Mouse (Mus musculus): ENCODE results near the gene Cnp. TPM values are rescaled to one million over a fixed set of nuclear protein-coding genes. Genes with fewer than 3 reads are reported as not detected.

Cnp gene
- 97.4 and 120 TPM in 2 replicates for polyA plus RNA-seq (2012; rRNA removed)

GRCm38 (mm10) chr11:100574708-100575483 is at the start of gene Cnp:
Cnp (plus strand) TSS chr11:100574904.
- Histone ChIP-seq H3K27me3 (ENCODE audit: control insufficient read depth, insufficient read depth, low read length) (no peaks in the 10 kb centered on the region), H3K36me3 (ENCODE audit: control insufficient read depth, insufficient read depth, low read length) (peaks cover 20% of the 10 kb centered on the region), H3K4me3 (ENCODE audit: extremely low read depth, insufficient read depth, insufficient read length) (peak within 1 kb of the TSS; percentile 96), H3K4me1 (ENCODE audit: control insufficient read depth, insufficient read depth, insufficient read length) (peaks cover 39% of the 10 kb centered on the region), H3K27ac (ENCODE audit: insufficient read depth, low read length) (peak within 1 kb of the TSS; percentile 99)
- under 1% methylated on average over 47 of the region's 47 CpGs for WGBS
- DNase-seq (ENCODE audit: low read depth in 1 of 2, low spot score in 2 of 2), result peak; percentile 69 to 89
- TF ChIP-seq POLR2A (IDR thresholded peaks at IDR 0.05; ENCODE audit: low read depth, low read length), result peak; percentile 86
- TF ChIP-seq CTCF (IDR thresholded peaks at IDR 0.05; ENCODE audit: extremely low read depth, insufficient read depth, insufficient read length, insufficient replicate concordance), result no peak

DNA sequence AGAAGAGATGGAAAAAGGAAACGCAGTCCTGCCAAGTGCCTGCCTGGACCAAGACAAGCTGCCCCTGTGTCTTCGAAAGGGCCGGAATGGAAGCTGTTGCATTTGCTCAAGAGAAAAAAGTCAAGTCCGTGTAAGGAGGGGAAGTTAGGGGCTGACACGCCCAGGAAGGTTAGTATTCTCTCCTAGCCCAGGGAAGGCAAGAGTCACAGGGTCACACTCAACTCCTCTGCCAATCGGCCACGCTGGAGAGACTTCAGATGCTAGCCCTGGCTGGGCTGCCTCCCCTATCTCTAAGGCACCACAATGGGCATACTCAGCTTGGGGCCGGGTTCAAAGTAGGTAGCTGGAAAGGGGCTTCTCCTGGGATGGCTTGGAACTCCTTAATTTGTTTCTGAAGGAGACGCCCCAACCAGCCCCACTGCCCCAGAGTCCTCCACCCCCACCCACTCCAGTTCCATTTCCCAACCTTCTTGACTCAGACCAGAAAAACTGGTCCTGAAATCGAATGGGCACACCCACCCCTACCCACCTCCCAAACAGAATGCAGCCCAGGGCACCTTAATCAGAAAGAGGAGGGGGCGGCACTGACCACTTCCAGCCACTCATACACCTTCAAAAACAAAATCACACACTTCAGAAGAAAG is 49.6 kb upstream of the Cnp start:
- H3K27me3 ChIP-seq (ENCODE audit: control insufficient read depth, insufficient read depth, low read length), result no peaks in the 10 kb centered on the region
- no peak overlapping the region for H3K27ac ChIP-seq (ENCODE audit: insufficient read depth, low read length)
- TF ChIP-seq CTCF (IDR thresholded peaks at IDR 0.05; ENCODE audit: extremely low read depth, insufficient read depth, insufficient read length, insufficient replicate concordance) (no peak), POLR2A (IDR thresholded peaks at IDR 0.05; ENCODE audit: low read depth, low read length) (no peak)
- no peak for DNase-seq (ENCODE audit: low read depth in 1 of 2, low spot score in 2 of 2)
- H3K36me3 ChIP-seq (ENCODE audit: control insufficient read depth, insufficient read depth, low read length), result peaks cover 21% of the 10 kb centered on the region
- WGBS, result 61% methylated on average over 11 of the region's 11 CpGs
- peaks cover 3% of the 10 kb centered on the region; the same call in 1 of the 2 replicates for H3K4me1 ChIP-seq (ENCODE audit: control insufficient read depth, insufficient read depth, insufficient read length)
- H3K4me3 ChIP-seq (ENCODE audit: extremely low read depth, insufficient read depth, insufficient read length), result no peak overlapping the region

DNA sequence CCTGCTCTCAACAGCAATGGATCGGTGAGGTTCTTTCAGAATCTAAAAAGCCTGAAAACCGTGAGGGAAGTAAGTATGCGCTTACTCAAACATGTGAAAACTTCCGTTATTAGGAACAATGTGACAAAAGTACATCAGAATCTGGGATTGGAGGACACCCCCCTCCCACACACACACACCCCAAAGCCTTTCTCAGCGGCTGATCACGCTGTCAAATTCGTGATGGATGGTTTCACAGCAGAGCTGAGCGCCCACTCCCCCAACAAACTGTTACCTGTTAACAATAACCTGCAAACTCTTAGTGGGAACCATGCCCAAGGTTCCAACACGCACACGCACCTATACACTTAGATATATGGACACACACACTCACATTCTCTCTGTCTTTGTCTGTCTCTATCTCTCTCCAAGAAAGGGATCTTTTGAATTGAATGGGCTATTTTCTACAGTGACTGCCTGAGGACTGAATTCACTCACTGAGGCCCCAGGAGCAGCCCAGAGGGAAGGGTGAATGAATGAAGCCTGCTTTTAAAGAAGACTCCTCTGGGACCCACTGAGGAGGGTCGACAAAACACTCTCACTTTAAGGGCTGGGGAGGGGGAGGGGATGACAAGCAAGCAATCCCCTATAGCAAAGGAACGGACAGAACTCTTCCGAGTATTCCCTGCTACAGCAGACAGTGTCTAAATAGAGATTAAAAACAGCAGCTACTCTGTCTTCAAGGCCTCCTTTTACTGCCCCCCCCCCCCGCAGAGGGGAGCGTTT is 48.5 kb upstream of the Cnp start:
- Histone ChIP-seq H3K4me1 (ENCODE audit: control insufficient read depth, insufficient read depth, insufficient read length) (peaks cover 3% of the 10 kb centered on the region; the same call in 1 of the 2 replicates), H3K36me3 (ENCODE audit: control insufficient read depth, insufficient read depth, low read length) (peaks cover 16% of the 10 kb centered on the region), H3K4me3 (ENCODE audit: extremely low read depth, insufficient read depth, insufficient read length) (no peak overlapping the region), H3K27me3 (ENCODE audit: control insufficient read depth, insufficient read depth, low read length) (no peaks in the 10 kb centered on the region), H3K27ac (ENCODE audit: insufficient read depth, low read length) (no peak overlapping the region)
- TF ChIP-seq POLR2A (IDR thresholded peaks at IDR 0.05; ENCODE audit: low read depth, low read length) (no peak), CTCF (IDR thresholded peaks at IDR 0.05; ENCODE audit: extremely low read depth, insufficient read depth, insufficient read length, insufficient replicate concordance) (no peak)
- WGBS, result 66% methylated on average over 15 of the region's 15 CpGs
- no peak for DNase-seq (ENCODE audit: low read depth in 1 of 2, low spot score in 2 of 2)

GRCm38 (mm10) chr11:100527066-100527457 is 47.6 kb upstream of the Cnp start:
- H3K36me3 ChIP-seq (ENCODE audit: control insufficient read depth, insufficient read depth, low read length), result peaks cover 10% of the 10 kb centered on the region
- peaks cover 3% of the 10 kb centered on the region; the same call in 1 of the 2 replicates for H3K4me1 ChIP-seq (ENCODE audit: control insufficient read depth, insufficient read depth, insufficient read length)
- H3K27me3 ChIP-seq (ENCODE audit: control insufficient read depth, insufficient read depth, low read length), result no peaks in the 10 kb centered on the region
- peak overlapping the region; percentile 89 for H3K27ac ChIP-seq (ENCODE audit: insufficient read depth, low read length)
- peak overlapping the region; percentile 95 for H3K4me3 ChIP-seq (ENCODE audit: extremely low read depth, insufficient read depth, insufficient read length)
- DNase-seq (ENCODE audit: low read depth in 1 of 2, low spot score in 2 of 2), result peak; percentile 23 to 48
- 1% methylated on average over 26 of the region's 26 CpGs for WGBS
- TF ChIP-seq CTCF (IDR thresholded peaks at IDR 0.05; ENCODE audit: extremely low read depth, insufficient read depth, insufficient read length, insufficient replicate concordance), result no peak
- no peak for TF ChIP-seq POLR2A (IDR thresholded peaks at IDR 0.05; ENCODE audit: low read depth, low read length)

DNA sequence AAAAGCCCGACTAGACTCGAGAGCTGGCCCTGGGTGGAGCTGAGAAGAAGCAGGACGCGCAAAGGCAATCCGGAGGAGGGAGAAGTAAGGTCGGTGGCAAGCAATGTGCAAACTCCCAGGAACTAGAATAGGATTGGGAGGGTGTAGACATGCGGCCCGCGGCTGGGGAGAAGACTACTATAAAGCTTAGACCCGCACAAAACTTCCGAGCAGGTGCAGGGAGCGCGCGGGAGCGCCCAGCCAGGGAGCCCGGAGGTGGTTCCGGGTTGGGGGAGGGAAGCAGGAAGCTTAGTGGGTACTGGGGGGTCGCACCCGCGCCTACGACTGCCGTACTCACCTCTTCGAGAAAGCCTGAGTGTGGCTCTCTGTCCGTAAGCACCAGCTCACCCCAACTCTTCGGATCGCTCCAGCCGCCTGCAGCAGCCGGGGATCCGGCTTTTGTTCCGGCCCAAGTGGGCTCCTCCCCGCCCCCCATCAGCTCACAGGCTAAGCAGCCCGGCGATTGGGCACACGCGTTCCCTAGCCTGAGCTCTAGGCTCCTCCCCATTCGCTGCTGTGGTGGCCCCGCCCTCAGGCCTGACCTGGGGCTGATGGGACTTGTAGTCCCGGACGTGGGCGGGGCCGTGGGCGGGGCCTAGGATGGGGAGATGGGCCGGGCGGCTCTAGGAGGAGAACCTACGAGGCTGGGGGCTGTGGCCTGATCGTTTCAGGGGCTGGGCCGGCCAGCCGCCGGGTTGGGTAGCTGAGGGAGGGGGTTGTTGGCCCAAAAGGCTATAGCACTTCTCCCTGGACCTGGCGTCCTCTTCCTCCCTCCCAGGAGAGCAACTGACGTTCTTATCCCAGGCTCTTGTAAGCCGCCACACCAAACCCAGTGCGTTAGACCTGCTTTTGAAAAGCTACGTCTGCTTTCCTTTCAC is 47.0 kb upstream of the Cnp start, which contains the start of gene Acly:
Gene Acly, minus strand, starts transcription at position 543 of the 917 bp plus-strand sequence.
- under 1% methylated on average over 54 of the region's 54 CpGs for WGBS
- Histone ChIP-seq H3K27ac (ENCODE audit: insufficient read depth, low read length) (peak within 1 kb of the TSS; percentile 89), H3K27me3 (ENCODE audit: control insufficient read depth, insufficient read depth, low read length) (no peaks in the 10 kb centered on the region), H3K4me3 (ENCODE audit: extremely low read depth, insufficient read depth, insufficient read length) (peak within 1 kb of the TSS; percentile 95), H3K4me1 (ENCODE audit: control insufficient read depth, insufficient read depth, insufficient read length) (peaks cover 3% of the 10 kb centered on the region; the same call in 1 of the 2 replicates), H3K36me3 (ENCODE audit: control insufficient read depth, insufficient read depth, low read length) (peaks cover 7% of the 10 kb centered on the region)
- TF ChIP-seq POLR2A (IDR thresholded peaks at IDR 0.05; ENCODE audit: low read depth, low read length), result peak; percentile 93
- no peak for TF ChIP-seq CTCF (IDR thresholded peaks at IDR 0.05; ENCODE audit: extremely low read depth, insufficient read depth, insufficient read length, insufficient replicate concordance)
- DNase-seq (ENCODE audit: low read depth in 1 of 2, low spot score in 2 of 2), result peak; percentile 97

Measured in spleen, adult 2 months (tissue).